Mouse (Mus musculus) brain, adult 2 months (tissue): Measurements from ENCODE around the gene Lgr5.

Experiments
- DNase-seq: peaks from one replicate; pipeline ENCODE4 v3.0.0; 2011; ENCODE audit warnings: low read depth, low spot score

The Lgr5 gene

DNA sequence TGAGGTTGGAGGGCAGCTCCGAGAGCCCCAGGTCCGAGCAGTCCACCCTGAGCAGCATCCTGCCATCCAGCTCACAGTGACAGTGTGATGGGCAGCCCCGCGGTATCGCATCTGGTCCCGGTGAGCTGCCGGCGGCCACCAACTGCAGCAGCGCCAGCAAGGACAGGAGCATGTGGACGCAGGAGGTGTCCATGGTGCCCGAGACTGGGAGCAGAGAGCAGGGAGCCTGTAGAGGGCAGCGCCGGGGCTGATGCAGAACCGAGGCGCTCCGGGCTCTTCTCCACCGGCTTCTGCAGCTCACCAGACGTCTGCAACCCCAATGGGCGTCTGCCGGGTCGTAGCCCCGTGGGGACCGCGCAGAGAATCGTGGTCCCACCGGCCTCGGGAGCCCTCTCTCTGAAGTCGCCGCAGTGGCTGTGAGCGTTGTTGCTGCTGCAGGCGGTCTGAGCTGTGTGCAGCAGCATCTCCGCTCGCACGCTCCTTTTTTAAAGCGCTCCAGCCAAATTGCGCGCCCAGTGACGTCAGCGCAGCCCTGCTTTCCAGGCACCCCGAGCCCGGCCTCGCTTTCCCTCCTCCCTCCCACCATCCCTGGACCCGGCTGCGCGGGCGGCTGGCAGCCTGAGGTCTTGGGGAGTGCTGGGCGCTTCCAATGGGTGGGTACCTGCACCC, at the start of gene Lgr5:
Gene Lgr5 (minus strand): TSS at position 480 of the 669 bp plus-strand sequence.
- DNase-seq, result peak; percentile 87

DNA sequence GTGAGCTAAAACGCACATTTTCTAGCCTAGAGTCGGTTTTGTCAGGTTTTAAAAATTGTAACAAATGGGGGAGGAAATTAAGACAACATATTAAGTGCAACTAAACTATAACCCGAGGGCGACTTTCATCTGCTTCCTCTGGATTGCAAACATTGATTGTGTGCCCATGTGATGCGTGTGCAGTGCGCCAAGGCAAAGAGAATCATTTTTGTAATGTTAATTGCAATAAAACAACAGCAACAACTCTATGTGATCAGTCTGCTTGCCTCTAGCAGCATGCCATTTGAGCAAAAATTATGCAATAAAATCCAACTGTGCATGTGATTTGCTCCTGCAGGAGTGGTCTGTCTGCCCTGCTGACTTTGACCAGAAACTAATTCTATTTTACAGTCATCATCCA, 39.1 kb upstream of the Lgr5 start:
- no peak for DNase-seq

DNA sequence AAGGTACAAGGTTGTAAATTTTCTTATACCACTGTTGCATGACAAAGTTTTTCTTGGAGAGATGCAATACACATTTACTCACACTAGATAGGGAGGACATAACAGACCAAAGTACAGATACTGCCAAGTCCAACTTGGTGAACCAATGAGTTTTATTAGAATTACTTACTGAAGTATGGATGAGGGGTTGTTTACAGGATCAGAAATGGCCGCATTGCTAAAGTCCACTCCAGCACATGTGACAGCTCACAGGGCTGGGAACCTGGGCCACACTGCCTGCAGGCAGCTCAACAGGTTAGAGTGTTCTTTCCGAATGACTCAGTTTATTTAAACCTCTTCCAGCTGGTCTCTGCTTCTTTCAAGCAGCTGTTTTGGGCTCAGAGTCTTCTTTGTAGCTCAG, 37.4 kb upstream of the Lgr5 start:
- DNase-seq, result no peak

DNA sequence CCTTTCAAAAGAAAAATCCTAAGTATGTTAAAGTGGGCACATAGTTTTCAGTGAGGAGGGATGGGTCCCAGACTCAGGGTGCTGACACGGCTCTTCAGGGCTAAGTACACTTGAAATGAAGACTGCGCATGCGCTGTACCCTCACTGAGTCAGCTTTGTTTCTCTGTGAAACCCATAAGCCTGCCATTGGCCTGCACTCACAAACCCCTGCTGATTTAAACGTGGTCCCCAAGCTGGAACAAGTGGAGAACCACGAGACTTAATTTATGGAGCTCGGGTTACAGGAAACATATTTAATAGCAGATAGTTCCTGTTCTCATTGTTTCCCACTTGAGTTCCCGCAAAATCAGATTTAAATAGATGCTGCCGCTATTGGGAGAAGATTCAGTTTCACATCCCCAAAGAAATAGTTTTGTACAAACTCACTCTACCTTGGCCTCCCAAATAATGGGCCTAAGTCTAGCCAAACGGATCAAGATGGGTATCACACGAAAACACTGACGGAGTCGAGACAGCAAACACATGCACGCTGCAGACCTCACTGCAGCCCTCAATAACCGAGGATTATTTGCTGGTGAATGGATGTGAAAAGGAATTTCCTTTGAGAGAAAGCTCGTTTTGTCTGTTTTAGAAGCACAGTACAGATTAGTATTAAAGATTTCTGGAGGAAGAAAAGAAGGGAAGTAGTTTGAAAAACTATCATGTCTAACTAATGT, 36.5 kb upstream of the Lgr5 start:
- peak; percentile 69 for DNase-seq

DNA sequence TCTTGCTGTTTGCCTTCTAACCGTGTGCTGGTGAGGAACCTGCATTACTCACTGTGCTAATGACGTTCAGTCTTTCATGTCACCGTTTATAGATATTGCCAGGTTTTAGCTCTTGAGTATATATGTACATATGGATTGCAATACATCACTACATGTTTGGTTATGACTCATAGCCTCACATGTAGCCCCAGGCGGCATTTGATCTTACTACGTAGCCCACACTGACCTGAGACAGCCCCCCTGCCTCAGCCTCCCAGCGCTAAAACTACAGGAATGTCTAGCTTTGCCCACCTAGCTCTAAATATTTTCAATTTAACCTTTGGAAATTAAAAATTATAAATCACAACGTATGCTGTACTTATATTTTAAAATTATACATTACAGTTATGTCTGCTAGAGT, 35.9 kb upstream of the Lgr5 start:
- DNase-seq, result no peak

DNA sequence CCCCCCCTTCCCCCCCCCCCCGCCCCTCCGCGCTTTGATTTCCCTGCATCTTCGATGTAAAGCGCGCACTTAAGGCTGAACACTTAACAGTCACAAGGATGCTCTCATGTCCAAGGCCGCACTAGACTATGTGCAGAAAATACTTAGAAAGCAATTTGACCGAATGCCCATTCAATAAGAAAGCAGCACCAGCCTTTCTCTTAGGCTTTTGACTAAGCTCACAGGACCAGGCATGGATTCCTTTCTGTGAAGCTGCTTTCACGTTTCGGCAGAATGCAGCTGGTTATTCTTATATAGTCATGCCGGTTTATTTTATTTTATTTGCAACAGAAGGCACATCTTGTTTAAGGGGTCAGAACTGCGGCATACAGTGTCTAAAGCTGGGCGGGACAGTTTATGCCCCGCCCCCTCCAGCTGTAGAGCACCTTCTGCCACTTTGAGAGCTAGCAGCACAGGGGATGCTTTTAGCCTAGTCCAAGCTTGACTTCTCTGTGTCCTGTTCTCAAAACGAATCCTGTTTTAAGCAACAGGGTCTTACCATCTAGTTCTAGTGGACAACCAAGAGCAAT, 30.8 kb upstream of the Lgr5 start:
- DNase-seq, result peak; percentile 10

DNA sequence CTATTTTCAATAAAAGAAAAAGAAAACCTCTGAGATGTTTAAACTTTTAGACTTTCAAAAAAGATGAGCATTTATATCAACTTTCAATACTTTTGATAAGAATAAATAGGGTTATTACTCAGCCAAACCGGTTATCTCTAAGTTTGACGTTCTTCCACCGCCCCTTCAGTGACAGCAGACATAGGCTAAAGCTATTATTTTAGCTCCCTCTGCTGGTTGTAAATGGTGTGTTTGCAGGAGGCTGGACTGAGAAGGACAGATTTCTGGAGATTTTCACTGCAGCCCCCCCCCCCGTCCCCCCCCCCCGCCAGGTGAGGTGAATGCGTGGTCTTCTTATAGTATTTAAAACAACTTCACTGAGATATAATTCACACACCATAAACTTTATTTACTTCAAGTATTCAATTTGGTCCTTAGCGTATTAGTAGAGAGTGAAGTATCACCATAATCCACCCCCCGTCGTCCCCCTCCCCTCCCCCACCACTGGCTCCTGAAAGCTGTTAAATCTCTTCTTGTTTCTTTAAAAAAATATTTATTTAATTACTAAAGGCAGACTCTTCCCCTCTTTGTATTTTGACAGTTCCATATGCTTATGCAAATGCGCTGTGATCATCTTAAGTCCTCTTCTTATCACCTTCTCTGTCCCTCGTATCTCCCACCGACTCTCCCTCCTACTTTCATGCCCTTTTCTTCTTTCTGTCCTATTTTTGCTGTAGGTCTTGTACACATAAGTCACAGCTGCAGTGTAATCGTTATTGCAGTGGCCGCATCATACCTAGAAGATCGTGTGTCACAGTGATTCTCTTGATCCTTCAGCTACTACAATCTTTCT, 30.1 kb upstream of the Lgr5 start:
- peak; percentile 83 for DNase-seq

DNA sequence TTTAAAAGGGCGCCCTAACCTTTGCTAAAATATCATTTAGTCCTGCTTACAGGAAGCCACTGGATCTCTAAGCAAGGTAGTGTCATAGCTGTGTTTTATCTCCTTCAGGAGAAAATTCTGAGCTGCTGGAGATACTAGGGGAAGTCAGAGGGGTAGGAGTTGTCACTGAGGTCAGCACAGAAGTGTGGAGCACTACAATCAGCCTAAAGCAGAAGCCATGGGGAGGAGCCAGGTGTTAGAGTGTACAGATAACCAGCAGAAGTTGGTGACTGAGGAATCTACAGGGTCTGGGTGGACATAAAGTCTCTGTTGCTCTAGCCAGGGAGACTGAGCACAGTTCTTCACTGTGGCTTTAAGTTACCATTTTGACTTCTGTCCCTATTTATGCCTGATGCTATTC, 8.2 kb upstream of the Lgr5 start:
- DNase-seq, result no peak

DNA sequence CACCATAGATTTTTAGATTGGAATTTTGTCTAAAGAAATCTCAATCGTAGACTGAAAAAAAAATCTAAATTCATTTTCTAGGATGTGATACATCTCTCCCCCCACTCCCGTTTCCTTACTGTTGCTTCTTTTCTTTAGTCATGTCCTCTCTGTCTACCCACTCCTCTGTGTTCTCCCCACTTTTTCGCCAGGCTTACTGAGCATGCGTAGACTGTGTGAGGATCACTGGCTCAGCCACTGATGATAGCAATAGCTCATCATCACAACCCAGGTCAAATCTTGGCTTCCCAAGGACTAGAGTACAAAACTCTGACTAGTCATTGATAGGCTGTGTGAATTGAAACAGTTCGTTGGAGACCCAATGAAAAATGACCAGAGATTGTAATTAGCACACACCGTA, 6.1 kb upstream of the Lgr5 start:
- DNase-seq, result no peak

DNA sequence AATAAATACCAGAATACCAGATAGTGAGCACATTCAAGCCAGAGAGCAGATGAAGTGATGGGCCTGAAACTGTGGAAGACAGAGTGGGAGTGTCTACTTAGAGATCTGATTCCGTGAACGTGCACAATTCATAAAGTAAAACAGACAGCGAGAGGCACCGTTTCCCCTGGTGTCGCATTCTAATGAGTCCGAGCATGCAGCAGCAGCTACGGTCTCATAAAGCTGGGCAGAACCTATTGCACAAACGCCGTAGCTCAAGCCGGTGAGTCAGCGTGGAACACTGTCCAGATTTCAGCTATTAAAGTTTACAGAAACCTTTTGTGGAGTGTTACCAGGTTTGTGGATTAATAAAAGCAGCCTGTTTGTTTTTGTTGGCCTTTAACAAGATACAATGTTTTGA, 5.6 kb upstream of the Lgr5 start:
- no peak for DNase-seq

DNA sequence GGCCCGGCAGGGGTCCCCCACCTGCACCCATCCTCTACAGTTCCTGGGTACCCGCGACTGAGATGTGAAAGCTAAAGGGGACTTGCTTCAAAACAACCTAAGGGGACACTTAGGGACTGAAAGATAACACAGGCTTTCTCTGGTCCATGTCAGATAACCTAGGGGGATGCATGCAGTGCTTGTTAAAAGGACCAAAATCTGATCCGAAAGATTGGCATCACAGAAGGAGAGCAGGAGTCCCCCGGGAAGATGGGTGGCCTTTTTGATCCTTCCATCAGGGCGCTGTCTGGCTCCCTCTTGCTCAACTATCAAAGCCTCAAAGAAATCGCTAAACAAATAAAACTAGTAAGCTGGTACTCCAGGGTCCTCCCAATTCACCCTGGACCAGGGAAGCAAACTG, 399 bp upstream of the Lgr5 start:
- no peak for DNase-seq

DNA sequence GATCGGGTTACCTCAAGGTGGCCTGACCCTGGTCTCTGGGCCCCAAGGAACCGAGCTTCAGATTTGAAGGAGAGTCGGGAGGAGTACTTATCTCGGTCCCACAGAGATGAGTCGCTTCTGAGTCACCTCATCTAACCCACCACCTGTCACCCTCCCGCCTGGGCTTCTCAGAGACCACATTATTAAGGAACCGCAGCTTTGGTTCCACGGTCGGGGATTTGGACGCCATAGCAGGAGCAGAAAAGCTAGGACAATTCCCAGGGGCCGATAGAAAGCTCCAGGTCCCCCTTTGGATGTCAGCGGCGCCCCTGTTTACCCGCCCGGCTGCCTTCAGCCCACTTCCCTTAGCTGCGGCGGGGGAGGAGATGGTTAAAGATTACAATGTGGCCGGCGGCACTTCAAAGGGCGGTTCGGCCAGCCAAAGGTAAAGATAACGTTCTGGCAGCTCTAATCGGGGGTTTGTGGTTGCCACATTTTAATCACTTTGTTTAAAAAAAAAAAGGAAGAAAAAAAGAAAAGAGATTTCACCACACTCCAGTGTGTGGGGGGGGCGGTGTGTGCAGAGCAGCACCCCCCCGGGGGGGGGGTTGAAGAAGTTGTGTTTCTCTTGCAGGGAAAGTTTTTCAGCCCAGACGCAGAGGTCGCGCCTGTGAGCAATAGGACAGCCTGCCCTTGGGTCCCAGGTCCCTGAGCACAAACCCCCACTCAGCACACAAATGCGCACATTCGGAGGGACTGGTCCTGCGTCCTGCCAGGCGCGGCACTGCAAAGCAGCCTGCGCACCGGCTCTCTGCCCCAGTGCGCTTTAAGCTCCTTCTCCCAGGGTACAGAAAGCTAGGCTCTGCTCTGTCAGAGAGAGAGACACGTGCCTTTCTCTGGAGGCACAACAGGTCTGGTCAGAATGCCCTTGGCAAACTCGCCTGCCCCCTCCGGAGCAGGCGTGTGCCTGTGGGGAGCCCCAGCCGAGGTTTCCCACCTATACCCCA, 1.0 kb downstream of the Lgr5 start:
- DNase-seq, result peak; percentile 60

DNA sequence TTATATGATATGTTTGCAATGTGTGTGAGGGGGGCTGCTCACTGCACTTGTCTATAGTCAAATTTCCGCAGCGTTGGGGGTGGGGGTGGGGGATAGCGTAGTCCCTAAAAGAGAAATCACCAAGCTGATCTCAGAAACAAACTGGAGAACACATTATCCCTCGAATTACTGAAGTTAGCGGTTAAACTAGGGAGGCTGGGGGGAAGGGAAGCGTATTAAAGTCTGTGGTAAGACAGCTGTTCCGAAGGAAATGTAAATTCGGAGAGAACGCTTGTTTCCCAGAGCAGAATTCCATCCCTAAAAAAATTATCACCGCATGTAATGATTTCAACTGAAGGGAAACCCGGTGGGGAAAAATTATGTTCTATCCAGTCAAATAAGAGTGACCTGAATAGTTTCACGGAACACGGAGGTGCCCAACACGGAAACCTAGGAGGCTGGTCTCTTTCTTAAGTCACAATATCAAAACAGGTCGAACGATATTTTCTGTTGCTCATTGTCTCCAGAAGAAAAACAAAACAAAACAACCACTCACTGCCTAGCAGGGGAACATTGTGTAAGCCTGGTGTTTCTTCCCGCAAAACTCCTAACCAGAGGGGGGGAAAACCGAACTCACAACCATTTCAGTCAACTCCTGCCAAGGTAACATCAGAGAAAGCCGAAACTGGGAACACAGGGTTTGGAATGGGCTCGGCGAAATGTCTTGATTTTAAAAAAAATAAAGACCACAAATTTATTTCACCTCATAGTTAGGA, 1.9 kb downstream of the Lgr5 start:
- no peak for DNase-seq

DNA sequence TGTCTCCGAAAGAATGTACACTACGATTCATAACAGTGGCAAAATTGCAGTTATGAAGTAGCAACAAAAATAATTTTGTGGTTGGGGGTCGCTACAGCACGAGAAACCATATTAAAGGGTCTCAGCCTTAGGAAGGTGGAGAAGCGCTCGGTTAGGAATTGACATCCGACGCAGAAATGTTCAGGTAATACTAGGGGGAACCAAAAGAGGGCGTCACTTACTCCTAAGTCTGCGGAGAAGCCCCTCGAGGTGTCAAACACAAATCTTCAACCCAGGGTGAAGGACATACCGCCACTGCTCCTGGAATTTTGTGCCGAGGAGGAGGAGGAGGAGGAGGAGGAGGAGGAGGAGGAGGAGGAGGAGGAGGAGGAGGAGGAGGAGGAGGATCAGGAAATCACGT, 2.9 kb downstream of the Lgr5 start:
- DNase-seq, result no peak

DNA sequence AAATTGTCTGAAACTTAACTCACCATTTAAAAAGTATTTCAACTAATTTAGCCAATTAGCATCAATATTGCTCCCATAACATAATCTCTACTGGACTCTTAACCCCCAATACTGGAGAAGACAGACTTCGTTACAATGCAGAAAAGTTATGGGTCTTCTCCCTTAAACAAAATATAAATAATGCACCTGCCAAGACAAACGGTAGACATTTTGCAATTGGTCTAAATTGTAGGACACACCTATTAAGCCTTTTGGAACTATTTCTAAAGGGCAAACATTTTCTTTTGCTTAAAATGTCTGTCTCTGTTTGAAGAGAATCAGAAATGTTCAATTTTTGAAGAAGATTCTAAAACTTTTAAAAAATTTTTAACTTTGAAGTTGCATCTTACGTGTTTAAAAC, 4.5 kb downstream of the Lgr5 start:
- DNase-seq, result no peak

DNA sequence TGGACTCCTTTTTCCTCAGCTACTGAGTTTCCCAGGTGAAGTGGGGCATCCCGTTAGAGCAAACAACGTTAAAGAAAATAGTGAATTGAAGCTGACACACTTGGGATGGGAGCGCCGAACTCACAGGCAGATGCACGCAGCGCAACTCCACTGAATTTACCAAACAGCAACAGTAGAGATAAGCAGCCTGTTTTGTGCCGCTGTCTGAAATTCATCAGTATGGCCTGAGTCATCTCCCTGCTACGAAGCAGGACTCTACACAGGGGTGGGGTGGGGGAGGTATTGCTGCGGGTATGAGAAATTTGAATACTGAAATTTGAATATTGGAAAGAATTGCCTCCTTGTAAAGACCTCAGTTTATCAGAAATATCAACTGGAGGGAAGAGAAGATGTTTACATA, 5.6 kb downstream of the Lgr5 start:
- DNase-seq, result no peak

DNA sequence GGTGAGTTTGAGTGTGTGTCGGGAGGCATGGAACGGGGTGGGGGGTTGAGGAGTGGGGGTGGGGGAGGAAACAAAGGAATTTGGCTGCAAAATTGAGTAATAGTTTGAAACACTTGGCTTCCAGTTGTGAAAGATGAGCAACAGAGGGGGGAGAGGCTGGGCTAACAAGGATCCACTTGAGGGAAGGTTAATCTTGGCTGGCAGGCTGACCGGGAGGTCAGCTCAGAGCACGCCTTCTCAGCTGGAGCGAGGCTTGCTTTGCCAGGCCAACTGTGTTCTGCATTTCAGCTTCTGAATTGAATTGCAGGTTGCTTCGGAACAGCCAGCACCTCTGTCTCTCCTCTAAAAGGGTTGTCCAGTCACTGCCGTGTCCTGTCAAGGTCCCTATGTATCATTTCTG, 8.1 kb downstream of the Lgr5 start:
- DNase-seq, result no peak

DNA sequence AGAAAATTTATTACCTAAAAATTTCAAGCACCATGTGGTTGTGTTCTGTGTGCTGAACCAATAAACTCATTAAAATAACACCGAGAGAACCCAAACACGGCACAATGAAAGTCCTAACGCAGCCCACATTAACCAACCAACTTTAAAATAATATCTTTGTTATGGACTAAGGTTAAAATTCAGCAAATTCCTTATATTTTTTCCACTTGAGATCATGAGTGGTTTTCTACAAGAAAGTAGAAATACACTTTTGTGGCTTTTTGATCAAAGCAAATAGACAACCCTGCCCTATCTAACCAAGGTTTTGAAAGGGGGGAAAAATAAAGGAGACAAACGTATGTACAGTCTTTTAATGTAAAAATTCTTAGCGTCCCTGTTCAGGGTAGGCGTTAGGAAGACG, 8.5 kb downstream of the Lgr5 start:
- no peak for DNase-seq

DNA sequence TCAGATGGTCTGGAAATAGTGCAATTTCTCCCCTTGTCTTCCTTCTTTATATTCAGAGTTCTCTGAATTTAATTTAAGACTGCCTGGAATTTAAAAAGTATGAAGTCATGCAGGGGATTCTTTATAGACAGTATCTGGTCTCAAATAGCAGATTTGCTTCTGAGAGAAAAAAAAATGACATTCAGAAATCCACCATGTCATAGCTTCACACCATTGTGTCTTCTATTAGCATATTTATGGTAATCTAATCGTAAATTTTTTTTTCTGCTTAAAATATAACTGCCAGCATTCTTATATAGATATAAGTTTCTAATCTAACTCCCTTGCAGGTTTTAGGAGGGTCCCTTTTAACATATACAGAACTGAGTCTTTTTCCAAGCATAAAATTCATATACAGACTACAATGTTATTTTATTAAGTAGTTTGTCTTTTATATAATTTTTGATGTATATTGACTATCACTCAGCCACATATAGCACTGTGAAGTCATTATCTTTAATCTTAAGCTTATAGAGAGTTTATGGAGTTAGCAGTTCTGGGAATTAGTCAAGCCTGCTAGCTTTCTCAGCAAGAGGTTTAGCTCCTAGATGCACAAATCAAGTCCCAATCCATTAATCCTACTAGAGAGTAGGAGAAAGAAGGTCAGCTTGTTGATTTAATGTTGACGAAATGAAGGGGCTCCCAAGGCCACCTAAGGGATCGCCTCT, 15.7 kb downstream of the Lgr5 start:
- DNase-seq, result no peak

DNA sequence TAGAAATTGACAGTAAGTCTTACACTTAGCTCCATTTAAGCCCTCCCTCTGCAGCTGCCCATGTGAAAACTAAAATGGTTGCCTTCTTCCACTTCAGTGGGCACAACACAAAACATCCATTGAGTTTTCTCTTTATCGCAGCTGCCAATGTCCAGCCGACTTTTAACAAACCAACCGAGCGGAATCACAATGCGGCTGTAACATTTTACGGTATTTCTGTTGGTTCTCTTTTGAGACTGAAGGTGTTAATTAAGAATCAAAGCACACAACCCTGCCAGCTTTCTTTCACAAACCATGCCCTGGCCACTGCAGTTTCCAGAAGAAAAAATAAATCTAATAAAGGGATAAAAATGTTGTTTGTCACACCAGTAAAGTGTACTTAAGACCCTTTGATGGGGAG, 16.3 kb downstream of the Lgr5 start:
- DNase-seq, result no peak
